Mouse (Mus musculus) hindbrain, embryonic 11.5 days (tissue): ENCODE measurements at regions not wholly inside any gene's neighbourhood (a gene's known extent, or its start where the extent isn't known, plus 50 kb on each side); places are given as distances from the start of the nearest gene placed in this dataset.

Source experiments
- ATAC-seq: fragments of 200-750 bp; cut with Nextera tagmentation; 2 replicates; pipeline ENCODE4 v1.8.0; 2017; ENCODE audit warnings: mild to moderate bottlenecking, moderate TSS enrichment, moderate library complexity; ENCODE audit not compliant: low FRiP score
- DNase-seq: peaks from one replicate; pipeline ENCODE4 v3.0.0-alpha.2; 2015; ENCODE audit warnings: low spot score
- H3K27ac ChIP-seq: fragments of 300-500 bp; sonication (generic); 2 replicates; pipeline ENCODE4 v1.5.1; 2014; ENCODE audit warnings: mild to moderate bottlenecking, low read depth, low read length
- H3K27me3 ChIP-seq: fragments of 300-500 bp; sonication (generic); 2 replicates; pipeline ENCODE4 v1.6.1; 2014; ENCODE audit warnings: mild to moderate bottlenecking, low read length, moderate library complexity, mixed read lengths; ENCODE audit not compliant: control insufficient read depth, insufficient read depth
- H3K36me3 ChIP-seq: fragments of 300-500 bp; sonication (generic); 2 replicates; pipeline ENCODE4 v1.6.1; 2014; ENCODE audit warnings: mild to moderate bottlenecking, low read length, moderate library complexity, mixed read lengths; ENCODE audit not compliant: control insufficient read depth, insufficient read depth
- H3K4me1 ChIP-seq: fragments of 300-500 bp; sonication (generic); replicated peaks from 2 replicates; pipeline ENCODE4 v1.6.1; 2014; ENCODE audit warnings: low read length, mixed read lengths; ENCODE audit not compliant: control insufficient read depth, insufficient read depth
- H3K4me2 ChIP-seq: fragments of 300-500 bp; sonication (generic); replicated peaks from 2 replicates; pipeline ENCODE4 v1.6.1; 2014; ENCODE audit warnings: mild to moderate bottlenecking, low read depth, low read length
- H3K4me3 ChIP-seq: fragments of 300-500 bp; sonication (generic); 2 replicates; pipeline ENCODE4 v1.5.1; 2014; ENCODE audit warnings: low read depth, low read length
- H3K9ac ChIP-seq: fragments of 300-500 bp; sonication (generic); 2 replicates; pipeline ENCODE4 v1.6.1; 2014; ENCODE audit warnings: low read depth, low read length
- H3K9me3 ChIP-seq: fragments of 300-500 bp; sonication (generic); 2 replicates; pipeline ENCODE4 v1.6.1; 2016; ENCODE audit warnings: low read length; ENCODE audit not compliant: control insufficient read depth
- WGBS: fragments of 180-500 bp; shearing (Covaris S2); extraction: QIAGEN DNeasy Blood & Tissue Kit; methylation state at CpG from one replicate; pipeline ENCODE4 v1.1.7; 2014; 5-methylcytosine and 5-hydroxymethylcytosine counted together

DNA sequence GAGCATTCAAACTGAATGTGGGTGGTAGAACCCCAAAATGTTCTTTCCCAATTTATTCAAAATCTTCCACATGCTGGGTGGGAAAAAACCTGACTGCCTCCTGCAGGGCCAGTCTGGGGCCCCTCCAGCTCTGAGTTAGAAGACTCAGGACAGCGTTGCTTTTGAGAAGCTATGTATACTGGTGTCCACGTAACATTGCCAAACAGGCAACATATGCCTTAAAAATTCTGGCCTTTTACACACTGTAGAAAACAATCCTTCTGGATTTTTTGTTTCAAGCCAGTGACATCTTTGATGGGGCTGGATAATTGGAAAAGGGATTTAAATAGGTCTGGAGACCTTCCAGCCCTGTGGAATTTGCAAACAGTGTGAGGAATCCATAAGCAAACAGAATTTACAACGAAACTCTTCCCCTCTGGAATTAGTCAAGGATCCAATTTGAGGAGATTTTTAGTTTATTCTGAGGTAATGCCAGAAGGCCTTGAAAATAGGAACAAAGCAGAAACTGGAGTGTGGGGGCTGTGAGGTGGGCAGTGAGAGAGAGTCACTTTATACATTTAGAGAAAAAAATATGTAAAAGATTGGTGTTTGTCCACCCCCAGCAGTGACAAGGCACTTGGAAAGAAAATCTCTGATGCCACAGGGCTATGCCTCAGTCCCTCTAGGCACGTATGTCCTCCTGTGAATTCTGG is 108.9 kb upstream of the F13a1 start:
- H3K27ac ChIP-seq = no peak overlapping the region
- no peaks in the 10 kb centered on the region for H3K9me3 ChIP-seq
- H3K27me3 ChIP-seq = no peaks in the 10 kb centered on the region
- no peak for ATAC-seq
- H3K4me2 ChIP-seq = no peak overlapping the region
- no peaks in the 10 kb centered on the region for H3K4me1 ChIP-seq
- H3K4me3 ChIP-seq = no peak overlapping the region
- WGBS = 79% methylated on average over 4 of the region's 4 CpGs
- H3K9ac ChIP-seq = no peak overlapping the region
- no peak for DNase-seq
- H3K36me3 ChIP-seq = no peaks in the 10 kb centered on the region

DNA sequence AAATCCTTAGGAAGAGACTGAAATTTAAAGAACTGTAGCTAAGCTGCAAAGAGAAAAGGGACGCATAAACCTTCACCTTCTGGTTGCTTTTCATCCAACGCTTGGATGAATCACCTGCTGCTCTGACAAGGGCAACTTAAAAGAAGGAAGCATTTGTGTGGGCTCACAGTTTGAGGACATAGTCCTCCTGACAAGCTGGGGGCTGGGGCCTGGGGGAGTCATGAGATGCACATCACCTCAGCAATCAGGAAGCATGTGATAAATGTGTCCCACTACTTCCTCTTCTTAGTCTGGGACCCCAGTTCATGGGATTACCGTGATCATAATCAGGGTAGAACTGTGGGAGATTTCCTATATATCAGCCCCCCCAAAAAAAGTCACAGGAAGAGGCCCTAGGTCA is 107.8 kb upstream of the F13a1 start:
- H3K9me3 ChIP-seq = no peaks in the 10 kb centered on the region
- no peak overlapping the region for H3K27ac ChIP-seq
- ATAC-seq (no peak), DNase-seq (no peak)
- no peak overlapping the region for H3K9ac ChIP-seq
- no peak overlapping the region for H3K4me2 ChIP-seq
- no peak overlapping the region for H3K4me3 ChIP-seq
- no peaks in the 10 kb centered on the region for H3K36me3 ChIP-seq
- WGBS = 87% methylated on average over 3 of the region's 3 CpGs
- no peaks in the 10 kb centered on the region for H3K27me3 ChIP-seq
- H3K4me1 ChIP-seq = no peaks in the 10 kb centered on the region

DNA sequence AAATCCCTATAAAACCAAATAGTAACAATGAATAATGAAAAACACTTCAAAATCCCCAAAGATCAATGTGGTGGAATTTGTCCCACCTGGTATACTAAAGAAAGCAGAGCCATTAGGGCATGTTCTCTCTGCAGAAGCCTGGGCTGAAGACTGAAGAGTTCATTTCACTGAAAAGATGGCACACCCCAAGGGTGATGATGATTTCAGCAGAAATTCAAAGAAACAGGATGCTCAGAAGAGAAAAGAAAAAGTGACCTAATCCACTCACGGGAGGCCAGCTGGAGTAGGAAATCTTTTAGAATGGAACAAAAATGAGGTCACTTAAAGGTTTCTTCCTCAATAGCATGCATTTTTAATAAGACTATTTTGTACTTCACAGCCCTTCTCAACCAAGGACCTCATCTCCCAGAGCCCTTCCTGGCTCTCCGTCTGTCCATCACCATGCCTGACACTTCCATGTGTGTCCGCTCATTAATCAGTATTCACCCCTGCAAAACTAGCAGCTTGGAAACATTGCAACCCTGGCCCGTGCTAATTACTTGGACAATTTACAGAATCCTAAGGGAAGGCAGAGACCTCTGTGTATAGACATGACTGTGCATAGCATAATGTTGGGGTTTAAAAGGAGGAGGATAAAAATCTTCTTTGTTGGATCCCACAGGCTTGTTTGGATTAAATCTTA is 101.9 kb upstream of the F13a1 start:
- no peaks in the 10 kb centered on the region for H3K27me3 ChIP-seq
- 67% methylated on average over 4 of the region's 4 CpGs for WGBS
- H3K36me3 ChIP-seq = no peaks in the 10 kb centered on the region
- no peak overlapping the region for H3K4me2 ChIP-seq
- H3K9ac ChIP-seq = no peak overlapping the region
- DNase-seq (no peak), ATAC-seq (no peak)
- H3K4me3 ChIP-seq = no peak overlapping the region
- H3K27ac ChIP-seq = no peak overlapping the region
- H3K9me3 ChIP-seq = no peaks in the 10 kb centered on the region
- no peaks in the 10 kb centered on the region; the same call in 1 of the 2 replicates for H3K4me1 ChIP-seq

DNA sequence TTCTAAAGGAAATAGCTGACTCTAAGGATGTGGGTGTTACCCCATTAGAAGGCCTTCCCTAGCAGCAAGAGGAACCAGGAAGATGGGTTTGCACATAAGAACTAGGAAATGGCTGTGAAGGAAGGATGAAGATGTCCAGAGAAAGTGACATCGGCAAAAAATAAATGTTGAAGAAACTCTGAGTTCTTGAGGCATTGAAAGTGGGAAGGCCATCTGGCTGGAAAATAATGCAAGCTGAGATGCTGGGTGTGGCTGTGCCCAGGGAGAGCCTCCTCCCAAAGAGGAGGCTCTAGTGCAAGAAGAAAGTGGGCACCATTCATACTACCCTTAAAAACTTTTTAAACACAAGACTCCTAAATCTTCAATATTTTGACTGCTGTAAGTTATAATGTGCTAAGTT is 99.9 kb upstream of the F13a1 start:
- Histone ChIP-seq H3K27ac (no peak overlapping the region), H3K9me3 (no peaks in the 10 kb centered on the region), H3K27me3 (no peaks in the 10 kb centered on the region), H3K9ac (no peak overlapping the region), H3K4me3 (no peak overlapping the region), H3K36me3 (no peaks in the 10 kb centered on the region), H3K4me2 (no peak overlapping the region), H3K4me1 (no peaks in the 10 kb centered on the region; the same call in 1 of the 2 replicates)
- 93% methylated on average over 1 of the region's 1 CpGs for WGBS
- ATAC-seq = no peak
- DNase-seq = no peak

DNA sequence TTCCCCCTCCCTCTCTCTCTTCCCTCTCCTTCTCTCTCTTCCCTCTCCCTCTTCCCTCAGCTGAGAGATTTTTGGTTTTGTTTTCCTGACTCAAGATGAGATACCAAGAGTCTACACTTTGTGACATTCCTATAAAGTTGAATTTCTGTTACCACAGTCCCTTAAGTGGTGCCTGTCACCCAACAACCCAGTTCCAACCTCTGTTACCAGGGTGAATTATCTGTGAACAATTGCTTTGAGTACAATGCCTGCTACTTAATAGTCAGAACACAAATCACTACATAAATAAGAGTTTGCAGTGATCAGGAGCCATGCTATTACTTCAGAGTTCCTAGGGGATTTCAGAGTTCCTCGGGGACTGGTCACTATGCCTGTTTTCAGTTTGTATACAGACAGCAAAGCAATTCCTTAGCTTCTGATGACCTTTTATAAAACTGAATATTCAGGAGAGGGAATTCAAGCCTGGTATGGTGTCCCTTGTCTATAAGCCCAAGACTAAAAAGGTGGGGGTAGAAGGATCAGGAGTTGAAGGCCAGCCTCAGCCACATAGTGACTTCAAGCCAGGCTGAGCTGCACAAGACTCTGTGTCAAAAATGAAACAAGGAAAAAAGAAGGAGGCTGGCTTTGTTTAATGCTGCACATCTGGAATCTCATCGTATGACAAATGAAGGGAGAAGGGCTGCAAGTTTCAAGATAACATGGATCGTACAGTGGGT is 99.2 kb upstream of the F13a1 start:
- Histone ChIP-seq H3K9me3 (no peaks in the 10 kb centered on the region), H3K4me3 (no peak overlapping the region), H3K4me1 (no peaks in the 10 kb centered on the region; the same call in 1 of the 2 replicates), H3K36me3 (no peaks in the 10 kb centered on the region), H3K27ac (no peak overlapping the region), H3K4me2 (no peak overlapping the region), H3K9ac (no peak overlapping the region), H3K27me3 (no peaks in the 10 kb centered on the region)
- DNase-seq (peak; percentile 19), ATAC-seq (peak; percentile 66)
- WGBS = 67% methylated on average over 3 of the region's 3 CpGs

DNA sequence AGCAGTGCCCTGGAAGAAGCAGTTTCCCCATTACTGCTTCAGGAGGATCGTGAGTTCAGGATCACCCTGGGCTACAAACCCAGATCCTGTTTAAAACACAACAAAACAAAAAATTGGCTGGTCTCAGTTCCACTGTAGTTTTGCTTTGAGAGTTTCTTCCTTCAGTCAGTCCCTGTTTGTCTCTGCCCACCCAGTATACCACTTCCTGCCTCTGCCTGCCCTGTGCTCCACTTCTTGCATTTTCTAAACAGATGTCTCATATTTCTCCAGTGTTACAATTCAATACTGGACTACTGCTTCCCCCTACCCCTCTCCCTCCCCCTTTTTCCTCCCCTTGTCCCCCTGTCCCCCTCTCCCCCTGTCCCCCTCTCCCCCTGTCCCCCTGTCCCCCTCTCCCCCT is 98.6 kb upstream of the F13a1 start:
- H3K4me2 ChIP-seq = no peak overlapping the region
- H3K27ac ChIP-seq = no peak overlapping the region
- DNase-seq (no peak), ATAC-seq (no peak)
- H3K4me3 ChIP-seq = no peak overlapping the region
- no peaks in the 10 kb centered on the region for H3K9me3 ChIP-seq
- H3K9ac ChIP-seq = no peak overlapping the region
- no peaks in the 10 kb centered on the region; the same call in 1 of the 2 replicates for H3K4me1 ChIP-seq
- no peaks in the 10 kb centered on the region for H3K36me3 ChIP-seq
- no peaks in the 10 kb centered on the region for H3K27me3 ChIP-seq
- 88% methylated on average over 1 of the region's 1 CpGs for WGBS

DNA sequence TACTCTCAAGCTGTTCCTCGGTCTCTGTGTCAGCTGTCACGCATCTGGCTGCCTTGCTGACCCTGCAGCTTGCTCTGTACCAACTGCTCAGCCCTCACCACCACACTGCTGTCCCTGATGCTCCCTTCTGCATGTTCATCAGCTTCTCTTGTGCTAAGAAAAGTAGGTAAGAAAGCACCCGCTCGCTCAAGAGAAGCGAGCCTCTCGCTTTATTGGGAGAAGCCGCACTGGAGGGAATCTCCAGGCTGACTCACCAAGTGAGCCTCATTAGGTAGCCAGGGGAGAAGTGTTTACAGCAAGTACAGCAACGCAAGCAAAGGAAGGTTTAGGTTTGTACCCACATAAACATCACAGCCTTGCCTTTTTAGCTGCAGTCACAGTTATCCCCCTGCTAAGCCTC is 97.7 kb upstream of the F13a1 start:
- H3K9ac ChIP-seq = no peak overlapping the region
- no peaks in the 10 kb centered on the region for H3K27me3 ChIP-seq
- DNase-seq (no peak), ATAC-seq (no peak)
- no peak overlapping the region for H3K27ac ChIP-seq
- no peak overlapping the region for H3K4me2 ChIP-seq
- H3K9me3 ChIP-seq = no peaks in the 10 kb centered on the region
- H3K36me3 ChIP-seq = no peaks in the 10 kb centered on the region
- no peaks in the 10 kb centered on the region; the same call in 1 of the 2 replicates for H3K4me1 ChIP-seq
- H3K4me3 ChIP-seq = no peak overlapping the region
- WGBS = 86% methylated on average over 8 of the region's 8 CpGs

DNA sequence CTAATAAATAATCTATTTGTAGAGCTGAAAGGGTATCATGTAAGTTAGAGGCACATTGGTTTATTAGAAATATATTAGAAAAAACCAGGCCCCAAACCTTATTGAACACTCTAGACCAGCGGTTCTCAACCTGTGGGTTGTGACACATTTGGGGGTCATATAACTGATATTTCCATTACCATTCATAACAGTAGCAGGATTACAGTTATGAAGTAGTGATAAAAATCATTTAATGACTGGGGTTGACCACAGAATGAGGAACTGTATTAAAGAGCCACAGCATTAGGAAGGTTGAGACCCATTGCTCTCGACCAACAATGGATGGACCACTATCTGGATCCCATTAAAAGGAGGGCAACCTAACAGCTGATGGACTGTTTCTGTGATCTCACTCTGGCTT is 92.8 kb upstream of the F13a1 start:
- whole genome bisulfite sequencing = 92% methylated on average over 2 of the region's 2 CpGs
- Histone ChIP-seq H3K4me1 (no peaks in the 10 kb centered on the region), H3K36me3 (no peaks in the 10 kb centered on the region), H3K27me3 (no peaks in the 10 kb centered on the region), H3K9ac (no peak overlapping the region), H3K9me3 (no peaks in the 10 kb centered on the region), H3K4me2 (no peak overlapping the region), H3K4me3 (no peak overlapping the region), H3K27ac (no peak overlapping the region)
- no peak for ATAC-seq
- no peak for DNase-seq
